Mouse (Mus musculus): Measurements from ENCODE around the gene Stpg3.

The Stpg3 gene

GRCm38 (mm10) chr2:25178285-25178972 lies 36.0 kb downstream of the Stpg3 start:
- no peak for DNase-seq

GRCm38 (mm10) chr2:25177685-25178084 lies 36.8 kb downstream of the Stpg3 start:
- DNase-seq = no peak

DNA sequence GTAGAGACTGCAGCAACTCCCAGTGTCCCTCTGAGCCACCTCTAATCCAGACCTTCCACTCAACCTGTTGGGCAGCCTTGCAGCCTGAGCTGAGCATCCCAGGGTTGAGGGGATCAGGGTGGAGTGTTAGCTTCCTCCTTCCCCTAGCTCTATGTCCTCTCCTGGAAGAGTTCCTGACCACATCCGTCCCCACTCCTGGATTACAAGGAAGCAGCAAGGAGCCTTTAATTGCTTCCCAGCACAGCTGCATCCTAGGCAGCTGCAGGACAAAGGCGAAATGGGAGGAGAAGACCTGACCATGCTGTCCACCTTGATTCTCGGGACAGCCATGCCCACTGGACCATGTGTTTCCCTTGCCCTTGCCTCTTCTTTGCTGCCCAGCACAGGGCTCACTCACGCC lies 37.4 kb downstream of the Stpg3 start:
- DNase-seq = no peak

DNA sequence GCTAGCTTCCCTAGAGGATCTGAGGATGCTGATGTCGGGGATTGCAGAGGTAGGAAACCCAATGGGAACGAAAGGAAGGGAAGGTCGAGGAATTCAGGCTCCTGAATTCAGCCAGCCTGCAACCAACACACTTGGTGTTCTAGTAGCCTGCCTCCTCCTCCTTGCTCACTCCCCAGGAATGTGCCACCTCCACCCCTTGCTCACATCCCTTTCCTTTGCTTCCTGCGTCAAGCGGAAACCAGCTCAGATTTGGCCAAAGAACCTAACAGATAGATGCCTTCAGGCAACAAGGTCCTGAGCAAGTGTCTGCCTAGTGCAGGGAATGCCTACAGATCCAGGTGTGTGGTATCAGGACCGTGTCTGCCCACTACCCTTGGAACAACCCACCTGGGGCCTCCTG lies 37.9 kb downstream of the Stpg3 start:
- DNase-seq = no peak

DNA sequence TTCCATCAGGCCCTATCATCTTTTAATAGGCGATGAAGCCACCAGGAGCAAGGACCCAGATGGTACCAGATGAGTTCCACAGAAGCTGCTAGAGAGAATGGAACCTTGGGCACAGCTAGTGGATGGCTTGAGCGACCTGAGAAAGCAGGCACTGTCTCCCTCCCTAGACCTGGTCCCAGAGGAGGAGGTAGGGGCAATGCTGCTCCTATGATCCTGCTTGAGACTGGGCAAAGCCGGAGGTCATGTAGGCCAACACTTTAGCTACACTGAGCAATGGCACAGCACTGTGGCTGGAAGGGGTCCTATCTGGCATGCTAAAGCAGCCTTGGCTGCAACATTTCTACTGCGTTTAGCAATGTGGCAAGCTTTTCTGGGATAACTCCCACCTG lies 38.8 kb downstream of the Stpg3 start:
- no peak for DNase-seq

DNA sequence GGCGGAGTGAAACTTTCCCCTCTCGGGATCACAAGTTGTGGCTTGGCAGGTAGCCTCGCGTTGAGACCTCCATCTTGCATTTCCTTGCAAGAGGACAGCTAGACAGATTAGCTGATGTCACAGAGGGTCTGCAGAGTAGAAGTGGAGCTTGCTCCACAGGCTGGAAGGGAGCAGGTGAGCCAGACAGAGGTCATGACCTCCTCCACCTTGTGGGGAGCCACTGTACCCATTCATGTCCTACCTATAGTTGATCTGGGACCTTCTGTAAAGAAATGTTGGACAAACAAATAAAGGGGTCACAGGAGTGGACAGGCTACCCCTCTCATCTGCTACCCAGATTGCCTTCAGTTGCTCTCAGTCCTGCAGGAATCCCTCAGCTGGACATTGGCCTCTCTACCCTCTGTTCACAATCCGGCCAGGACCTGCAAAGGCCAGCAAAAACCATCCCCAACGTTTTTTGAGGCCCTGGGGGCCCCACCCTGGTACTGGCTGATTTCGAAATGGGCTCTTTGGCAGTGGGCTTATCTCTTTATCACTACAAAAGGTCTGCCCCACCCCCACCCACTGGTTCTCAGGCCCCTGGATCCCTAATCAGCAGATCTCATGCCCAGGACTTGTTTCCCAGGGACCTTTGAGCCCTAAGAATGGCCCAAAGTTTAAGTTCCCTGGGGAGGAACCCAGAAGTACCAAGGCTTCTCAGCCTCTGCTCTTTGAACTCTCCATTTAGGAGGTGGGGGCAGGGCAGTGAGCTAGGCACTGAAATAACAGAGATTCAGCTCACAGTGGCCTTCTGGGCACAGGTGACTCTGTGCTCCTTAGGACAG lies 39.4 kb downstream of the Stpg3 start:
- DNase-seq = no peak

GRCm38 (mm10) chr2:25173821-25174220 lies 40.6 kb downstream of the Stpg3 start:
- no peak for DNase-seq

DNA sequence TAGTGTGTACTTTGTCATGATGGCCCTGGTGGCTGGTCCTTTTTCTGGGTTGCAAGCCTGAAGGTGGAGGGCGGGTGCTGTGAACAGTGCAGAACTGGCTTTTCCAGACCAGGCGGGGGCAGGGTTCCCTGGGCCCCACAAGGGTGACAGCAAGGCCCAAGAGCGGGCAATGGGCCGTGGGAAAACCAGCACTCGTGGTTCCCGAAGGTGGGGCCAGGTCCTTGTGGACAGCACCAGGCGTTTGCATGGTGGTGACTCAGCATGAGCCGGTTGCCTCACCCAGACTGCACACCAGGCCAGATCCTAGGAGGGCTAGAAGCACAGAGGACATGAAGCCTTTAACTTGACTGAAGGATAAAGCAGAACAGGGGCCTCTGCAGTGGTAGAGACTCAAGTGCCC lies 41.8 kb downstream of the Stpg3 start:
- DNase-seq = no peak

DNA sequence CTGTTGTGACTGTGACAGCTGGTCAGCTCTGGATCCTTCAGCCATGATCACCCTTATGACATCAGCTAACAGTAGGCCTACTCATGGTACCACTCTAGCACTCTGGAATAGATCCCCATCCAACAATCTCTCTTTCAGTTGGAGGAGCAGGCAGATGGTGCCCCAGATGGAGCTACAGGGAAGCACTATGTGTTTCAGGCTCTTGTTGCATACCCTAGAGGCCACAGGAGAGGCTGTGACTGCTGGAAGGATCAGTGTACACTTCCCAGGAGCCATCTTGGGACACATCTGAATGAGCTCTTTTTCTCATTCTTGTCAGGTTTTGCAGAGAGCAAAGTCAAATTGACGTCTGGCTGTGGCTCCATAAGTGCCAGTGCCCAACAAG lies 42.7 kb downstream of the Stpg3 start:
- no peak for DNase-seq

DNA sequence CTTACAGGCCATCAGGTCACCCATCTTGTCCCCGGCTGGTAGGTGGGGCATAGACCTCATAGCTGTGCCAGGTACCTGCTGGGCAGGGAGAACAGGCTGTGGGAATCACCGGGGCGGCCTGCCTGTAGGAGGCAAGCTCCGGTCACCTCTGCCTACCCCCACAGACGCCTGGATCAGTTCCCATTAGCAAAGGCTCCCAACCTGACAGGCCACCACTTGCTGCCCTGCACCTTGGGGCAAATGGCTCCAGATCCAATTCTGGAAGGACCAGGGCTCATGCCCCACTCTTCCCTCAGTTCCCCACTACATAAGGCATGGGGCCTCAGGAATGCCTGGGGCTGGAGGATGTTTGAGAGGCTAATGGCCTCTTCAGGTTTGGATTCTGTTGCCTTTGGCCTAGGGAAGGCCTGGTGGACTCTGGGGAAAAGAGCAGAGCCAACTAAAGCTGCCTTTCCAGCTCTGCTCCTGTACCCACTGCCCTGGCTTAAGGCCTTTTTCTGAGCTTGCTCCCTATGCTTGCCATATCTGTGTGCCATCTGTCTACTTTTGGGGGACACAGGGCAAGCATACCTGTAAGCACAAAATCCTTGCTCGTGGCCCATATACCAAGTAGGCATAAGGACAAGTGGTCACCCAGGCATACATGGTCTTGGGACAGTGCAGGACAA lies 43.2 kb downstream of the Stpg3 start:
- no peak for DNase-seq

GRCm38 (mm10) chr2:25170326-25171100 lies 43.9 kb downstream of the Stpg3 start:
- no peak for DNase-seq

DNA sequence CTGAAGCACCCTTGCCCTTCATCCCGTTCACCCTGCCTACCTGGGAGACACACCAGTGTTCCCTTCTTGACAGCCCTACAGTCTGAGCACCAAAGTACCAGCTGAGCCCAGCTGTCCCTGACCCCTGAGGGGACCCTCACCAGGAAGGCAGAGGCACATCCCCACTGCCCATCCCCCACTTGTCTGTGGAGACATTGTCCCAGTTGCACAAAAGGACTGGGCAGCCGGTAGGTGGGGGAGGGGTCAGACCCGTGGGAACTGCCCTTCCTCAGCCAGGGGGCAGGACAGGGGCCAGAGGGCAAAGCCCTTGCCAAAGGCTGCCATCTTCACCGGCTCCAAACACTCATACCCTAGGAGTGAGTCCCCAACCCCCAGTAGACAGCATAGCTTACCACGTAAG lies 44.7 kb downstream of the Stpg3 start:
- DNase-seq = no peak

DNA sequence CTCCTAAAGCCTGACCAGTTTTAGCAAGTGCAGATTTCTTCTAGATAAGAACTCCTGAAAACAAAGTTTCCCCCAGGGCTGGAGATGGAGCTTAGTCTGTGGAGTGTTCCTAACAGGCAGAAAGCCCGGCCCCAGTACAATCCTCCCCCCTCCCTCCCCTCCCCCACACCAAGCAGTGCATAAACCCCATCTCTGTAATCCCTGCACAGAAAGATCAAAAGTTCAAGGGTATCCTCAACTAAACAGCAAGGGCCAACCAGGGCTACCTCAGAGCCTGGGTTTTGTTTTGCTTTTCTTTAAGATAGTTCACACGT lies 45.8 kb downstream of the Stpg3 start:
- DNase-seq = no peak

DNA sequence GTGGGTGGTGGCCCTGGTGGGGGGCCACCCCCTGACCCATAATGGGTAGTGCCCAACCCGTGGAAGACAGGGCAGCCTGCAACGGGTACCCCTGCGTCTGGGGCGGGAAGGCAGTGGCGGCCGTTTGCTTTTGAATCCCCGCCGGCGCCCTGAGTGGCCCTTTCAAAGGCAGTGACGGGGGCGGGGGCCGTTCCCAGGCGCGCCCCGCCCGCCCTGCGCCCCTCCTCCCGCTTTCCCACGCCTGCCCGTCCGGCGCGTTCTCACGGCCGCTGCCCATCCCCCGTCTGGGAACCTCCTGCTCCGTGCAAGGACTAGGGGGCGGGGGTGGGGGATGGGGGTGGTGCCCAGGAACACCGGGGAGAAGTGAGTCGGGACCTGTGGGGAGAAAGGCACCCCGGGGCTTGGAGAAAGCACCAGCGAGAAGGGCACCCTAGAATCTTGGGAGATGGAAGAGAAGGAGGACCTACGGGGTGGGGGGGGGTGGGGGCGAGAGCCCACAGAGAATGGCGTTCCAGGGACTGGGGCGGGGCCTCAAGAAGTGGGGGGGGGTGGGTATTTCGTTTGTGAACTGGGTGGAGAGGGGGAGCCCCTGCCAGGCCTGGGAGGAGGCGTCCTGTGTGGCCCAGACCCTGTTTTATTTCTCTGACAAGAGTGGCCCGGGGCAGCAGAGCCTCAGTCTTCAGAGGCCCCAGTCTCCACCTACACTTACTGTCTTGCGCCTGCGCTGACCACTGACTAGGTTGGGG lies 46.3 kb downstream of the Stpg3 start:
- DNase-seq = peak; percentile 75

GRCm38 (mm10) chr2:25167481-25167880 lies 47.0 kb downstream of the Stpg3 start:
- peak; percentile 32 for DNase-seq
